ENCODE assay signal across 11 mouse cellular contexts in the genomic region with DNA sequence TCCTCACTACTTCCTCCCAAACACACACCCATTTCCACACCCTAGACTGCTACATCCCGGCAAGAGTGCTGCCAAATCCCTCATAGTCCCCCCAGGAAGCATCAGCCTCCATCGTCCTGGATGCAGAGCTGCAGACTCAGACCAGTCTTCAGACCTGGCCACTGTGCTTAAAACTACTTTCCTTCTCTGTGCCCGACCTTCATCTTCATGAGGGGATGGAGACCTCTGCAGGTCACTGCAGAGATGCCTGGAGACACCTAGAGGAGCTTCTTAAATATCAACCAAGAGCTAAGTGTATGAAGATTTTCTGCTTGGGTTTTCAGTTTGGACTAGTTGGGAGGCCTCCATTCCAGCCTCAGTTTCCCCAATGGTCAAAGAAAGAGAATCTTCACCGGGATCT. TPM values are rescaled to one million over a fixed set of nuclear protein-coding genes. Genes with fewer than 3 reads are reported as not detected.
A peak's percentile ranks its signal among the peaks of the same experiment; 100 is the strongest.
DNase-seq lines count a peak whose midpoint lies in the region; ATAC-seq and TF ChIP-seq lines count a peak whose summit lies in the region.
"Had no signal": no experiment of that assay in that cellular context is flagged by ENCODE, and none has a peak within 500 bp of the region (broad histone marks: within the 10 kb centered on the region; RNA-seq: fewer than 3 reads in every experiment).

No protein-coding gene starts in this region.

- no peak for TF ChIP-seq POLR2A in cerebellum, adult 2 months (IDR thresholded peaks at IDR 0.05; ENCODE audit: borderline replicate concordance, insufficient read depth, low read length)
- no peak for TF ChIP-seq POLR2A in brain, embryonic 14.5 days (IDR thresholded peaks at IDR 0.05; ENCODE audit: borderline replicate concordance, extremely low read depth, insufficient read depth, insufficient read length, poor library complexity, severe bottlenecking)

- H3K4me2 ChIP-seq in forebrain, embryonic 16.5 days (ENCODE audit: low read length): no peak overlapping the region
- H3K4me2 ChIP-seq: limb, embryonic 12.5 days; neural tube, embryonic 12.5 days had no signal

- no peak overlapping the region for H3K4me3 ChIP-seq in cerebellum, adult 2 months (replicated peaks; ENCODE audit: insufficient read depth, low read depth, low read length)
- H3K4me3 ChIP-seq in left cerebral cortex, adult 2 months: no peak overlapping the region
- no peak overlapping the region for H3K4me3 ChIP-seq in forebrain, embryonic 16.5 days (replicated peaks; ENCODE audit: low read length)
- H3K4me3 ChIP-seq: limb, embryonic 12.5 days; neural tube, embryonic 12.5 days had no signal

- intact Hi-C loops in left cerebral cortex, adult 2 months (cut with DNase I): loop anchor here (10.0 kb wide), 1 partner anchor 319 kb away; no protein-coding TSS in a partner anchor

- TF ChIP-seq CTCF in cerebellum, adult 2 months (IDR thresholded peaks at IDR 0.05; ENCODE audit: borderline replicate concordance, insufficient read depth, low read depth, low read length): peak; percentile 62
- peak; percentile 39 for TF ChIP-seq CTCF in left cerebral cortex, adult 2 months (IDR thresholded peaks at IDR 0.05)
- TF ChIP-seq CTCF in brain, embryonic 14.5 days (IDR thresholded peaks at IDR 0.05; ENCODE audit: borderline replicate concordance, extremely low read depth, insufficient read depth, insufficient read length): peak; percentile 20; the same call in 1 of the 2 replicates

- DNase-seq in cerebellum, adult 2 months: peak; percentile 27 to 36
- DNase-seq in cerebellum, adult 11 months: no peak
- DNase-seq in left cerebral cortex, adult 2 months (ENCODE audit: extremely low spot score in 1 of 2, low spot score in 2 of 2): no peak
- no peak for DNase-seq in left cerebral cortex, adult 8-10 months (ENCODE audit: low spot score in 2 of 2)
- DNase-seq in brain, embryonic 14.5 days (ENCODE audit: low read depth): peak; percentile 28
- DNase-seq in retina, postnatal 1 day: peak; percentile 19
- no peak for DNase-seq in urinary bladder, postnatal 10 days (ENCODE audit: low spot score)

- H3K27me3 ChIP-seq in cerebellum, adult 2 months (ENCODE audit: control insufficient read depth, insufficient read depth, low read length): no peaks in the 10 kb centered on the region
- H3K27me3 ChIP-seq in forebrain, embryonic 16.5 days (replicated peaks; ENCODE audit: control insufficient read depth, insufficient read depth, low read length): no peaks in the 10 kb centered on the region
- H3K27me3 ChIP-seq: neural tube, embryonic 12.5 days had no signal

- WGBS in cerebellum, adult 2 months: 45% methylated on average over 4 of the region's 4 CpGs
- WGBS in forebrain, embryonic 16.5 days: 67% methylated on average over 4 of the region's 4 CpGs

- no peak overlapping the region for H3K9ac ChIP-seq in forebrain, embryonic 16.5 days (replicated peaks; ENCODE audit: low read depth, low read length)
- H3K9ac ChIP-seq: limb, embryonic 12.5 days; neural tube, embryonic 12.5 days had no signal

- H3K4me1 ChIP-seq in cerebellum, adult 2 months (ENCODE audit: control insufficient read depth, insufficient read depth, low read length): no peaks in the 10 kb centered on the region
- no peaks in the 10 kb centered on the region for H3K4me1 ChIP-seq in forebrain, embryonic 16.5 days (replicated peaks; ENCODE audit: control insufficient read depth, insufficient read depth, low read length)
- H3K4me1 ChIP-seq: neural tube, embryonic 12.5 days had no signal

- no peaks in the 10 kb centered on the region for H3K36me3 ChIP-seq in forebrain, embryonic 16.5 days (ENCODE audit: control insufficient read depth, insufficient read depth)
- H3K36me3 ChIP-seq: limb, embryonic 12.5 days; neural tube, embryonic 12.5 days had no signal

- no peak overlapping the region for H3K27ac ChIP-seq in cerebellum, adult 2 months (ENCODE audit: insufficient read depth, low read length)
- no peak overlapping the region for H3K27ac ChIP-seq in left cerebral cortex, adult 2 months
- H3K27ac ChIP-seq in forebrain, embryonic 16.5 days (ENCODE audit: low read length): no peak overlapping the region
- H3K27ac ChIP-seq: limb, embryonic 12.5 days; neural tube, embryonic 12.5 days had no signal

- no peaks in the 10 kb centered on the region for H3K9me3 ChIP-seq in forebrain, embryonic 16.5 days (ENCODE audit: control insufficient read depth, low read length)
- H3K9me3 ChIP-seq: limb, embryonic 12.5 days; neural tube, embryonic 12.5 days had no signal

- ATAC-seq in forebrain, embryonic 16.5 days: no peak

RNA-seq across cellular contexts. Expression of a gene that starts 4.6 kb away (rescaled TPM):
- polyA plus RNA-seq in cerebellum, adult 2 months (2012; rRNA removed): not detected in 2 replicates
- not detected for total RNA-seq in left cerebral cortex, adult 2 months (2021)
- not detected for total RNA-seq in left cerebral cortex, adult 8-10 months (2022)
- polyA plus RNA-seq in brain, embryonic 14.5 days (2012; rRNA removed): not detected in 2 replicates
- not detected in 2 replicates for polyA plus RNA-seq in forebrain, embryonic 16.5 days (2015; fragmentation: Nextera tagmentation; extraction: Ambion mirVana)
- total RNA-seq: heart, postnatal 36 days had no signal
- polyA plus RNA-seq: limb, embryonic 12.5 days; neural tube, embryonic 12.5 days had no signal

RNA-seq across cellular contexts. Expression of a gene that starts 13.0 kb away (rescaled TPM):
- polyA plus RNA-seq in cerebellum, adult 2 months (2012; rRNA removed): not detected in 2 replicates
- total RNA-seq in left cerebral cortex, adult 2 months (2021): not detected
- not detected for total RNA-seq in left cerebral cortex, adult 8-10 months (2022)
- not detected in 2 replicates for polyA plus RNA-seq in brain, embryonic 14.5 days (2012; rRNA removed)
- not detected in 2 replicates for polyA plus RNA-seq in forebrain, embryonic 16.5 days (2015; fragmentation: Nextera tagmentation; extraction: Ambion mirVana)
- total RNA-seq: heart, postnatal 36 days had no signal
- polyA plus RNA-seq: limb, embryonic 12.5 days; neural tube, embryonic 12.5 days had no signal

RNA-seq across cellular contexts. Expression of a gene that starts 49.5 kb away (rescaled TPM):
- polyA plus RNA-seq in cerebellum, adult 2 months (2012; rRNA removed): 189 and 194 TPM in 2 replicates
- 100 to 1,000 TPM; 200 to 201 TPM for total RNA-seq in left cerebral cortex, adult 2 months (2021)
- total RNA-seq in left cerebral cortex, adult 8-10 months (2022): 100 to 1,000 TPM; 190 to 233 (median 201) TPM
- polyA plus RNA-seq in brain, embryonic 14.5 days (2012; rRNA removed): 46.4 and 50.9 TPM in 2 replicates
- polyA plus RNA-seq in forebrain, embryonic 16.5 days (2015; fragmentation: Nextera tagmentation; extraction: Ambion mirVana): 38.5 and 40.9 TPM in 2 replicates

Comparison
In these comparisons a context has a peak if more than half of its experiments do, and no peak if none do; other contexts are left out.
1. DNase-seq: peak in cerebellum, adult 2 months (2 of 2), brain, embryonic 14.5 days (single experiment) and retina, postnatal 1 day (single experiment); none in cerebellum, adult 11 months (single experiment), left cerebral cortex, adult 2 months (0 of 2), left cerebral cortex, adult 8-10 months (0 of 2) and urinary bladder, postnatal 10 days (single experiment).
2. Peak in every context shown above with its lines, with median percentiles within 50 percentile points of each other: CTCF ChIP-seq.